Mouse (Mus musculus) brain, embryonic 14.5 days (tissue): ENCODE results near the gene Dap.

Experiments
- CTCF ChIP-seq: fragments of 200-500 bp; IDR thresholded peaks from 2 replicates; pipeline ENCODE4 v1.5.1; 2012; ENCODE audit warnings: inconsistent platforms, mild to moderate bottlenecking, moderate library complexity, borderline replicate concordance; ENCODE audit not compliant: insufficient read depth, insufficient read length; ENCODE audit errors: extremely low read depth
- POLR2A ChIP-seq: fragments of 200-500 bp; IDR thresholded peaks from 2 replicates; pipeline ENCODE4 v1.6.1; 2012; ENCODE audit warnings: mild to moderate bottlenecking, inconsistent platforms, borderline replicate concordance; ENCODE audit not compliant: poor library complexity, insufficient read depth, insufficient read length, severe bottlenecking; ENCODE audit errors: extremely low read depth

GRCm38 (mm10) chr15:31305181-31305580, 81.1 kb downstream of the Dap start:
- TF ChIP-seq CTCF = no peak
- TF ChIP-seq POLR2A = no peak
